Mouse (Mus musculus) heart, embryonic 14.5 days (tissue): ENCODE results near the gene Actl11. TPM values are rescaled to one million over a fixed set of nuclear protein-coding genes. Genes with fewer than 3 reads are reported as not detected.

Experiments used
- ATAC-seq: fragments of 200-750 bp; cut with Nextera tagmentation; 2 replicates; pipeline ENCODE4 v1.8.0; 2017; ENCODE audit warnings: low read depth, moderate TSS enrichment; ENCODE audit not compliant: insufficient number of reproducible peaks, insufficient read depth, low FRiP score
- H3K27ac ChIP-seq, 2 experiments: fragments of 200-500 bp in 1 of 2; fragments of 300-500 bp in 1 of 2; sonication (generic) in 1 of 2; replicated peaks in 1 of 2; 2 replicates each; pipeline ENCODE4 v1.5.1; 2012 to 2014; ENCODE audit warnings: low read depth in 2 of 2, low read length in 2 of 2, control low read depth in 1 of 2, mild to moderate bottlenecking in 1 of 2, mixed read lengths in 1 of 2; ENCODE audit not compliant: control insufficient read depth in 1 of 2, insufficient read depth in 1 of 2
- H3K27me3 ChIP-seq: fragments of 300-500 bp; sonication (generic); 2 replicates; pipeline ENCODE4 v1.6.1; 2014; ENCODE audit warnings: mild to moderate bottlenecking, low read length, control low read depth; ENCODE audit not compliant: control insufficient read depth, insufficient read depth
- H3K36me3 ChIP-seq: fragments of 300-500 bp; sonication (generic); 2 replicates; pipeline ENCODE4 v1.6.1; 2014; ENCODE audit warnings: mild to moderate bottlenecking, control low read depth, low read length, mixed read lengths; ENCODE audit not compliant: control insufficient read depth, insufficient read depth
- H3K4me1 ChIP-seq, 2 experiments: fragments of 200-500 bp in 1 of 2; fragments of 300-500 bp in 1 of 2; sonication (generic) in 1 of 2; 2 replicates each; pipeline ENCODE4 v1.6.1; 2012 to 2014; ENCODE audit warnings: low read length in 2 of 2, control low read depth in 1 of 2, mixed read lengths in 1 of 2; ENCODE audit not compliant: control insufficient read depth in 2 of 2, insufficient read depth in 2 of 2
- H3K4me2 ChIP-seq: fragments of 300-500 bp; sonication (generic); 2 replicates; pipeline ENCODE4 v1.6.1; 2014; ENCODE audit warnings: mild to moderate bottlenecking, low read length
- H3K4me3 ChIP-seq, 2 experiments: fragments of 200-500 bp in 1 of 2; fragments of 300-500 bp in 1 of 2; sonication (generic) in 1 of 2; 2 replicates each; pipeline ENCODE4 v1.5.1; 2012 to 2014; ENCODE audit warnings: low read length in 2 of 2, mild to moderate bottlenecking in 2 of 2, control low read depth in 1 of 2, low read depth in 1 of 2, moderate library complexity in 1 of 2; ENCODE audit not compliant: control insufficient read depth in 1 of 2, insufficient read depth in 1 of 2
- H3K9ac ChIP-seq: fragments of 300-500 bp; sonication (generic); 2 replicates; pipeline ENCODE4 v1.6.1; 2014; ENCODE audit warnings: mild to moderate bottlenecking, low read length
- H3K9me3 ChIP-seq: fragments of 300-500 bp; sonication (generic); 2 replicates; pipeline ENCODE4 v1.6.1; 2016; ENCODE audit warnings: low read length, control low read depth; ENCODE audit not compliant: control insufficient read depth
- WGBS: fragments of 180-500 bp; shearing (Covaris S2); extraction: QIAGEN DNeasy Blood & Tissue Kit; methylation state at CpG from one replicate; pipeline ENCODE4 v1.1.7; 2014; 5-methylcytosine and 5-hydroxymethylcytosine counted together
- polyA plus RNA-seq: library from polyadenylated mRNA; unstranded; fragments of >200 nt; fragmentation: Nextera tagmentation; extraction: Ambion mirVana; gene quantifications from 2 replicates; pipeline ENCODE4 v1.2.1, GENCODE M21; 2014

The Actl11 gene
- polyA plus RNA-seq, 1 experiment from 2014 or later = not detected

DNA sequence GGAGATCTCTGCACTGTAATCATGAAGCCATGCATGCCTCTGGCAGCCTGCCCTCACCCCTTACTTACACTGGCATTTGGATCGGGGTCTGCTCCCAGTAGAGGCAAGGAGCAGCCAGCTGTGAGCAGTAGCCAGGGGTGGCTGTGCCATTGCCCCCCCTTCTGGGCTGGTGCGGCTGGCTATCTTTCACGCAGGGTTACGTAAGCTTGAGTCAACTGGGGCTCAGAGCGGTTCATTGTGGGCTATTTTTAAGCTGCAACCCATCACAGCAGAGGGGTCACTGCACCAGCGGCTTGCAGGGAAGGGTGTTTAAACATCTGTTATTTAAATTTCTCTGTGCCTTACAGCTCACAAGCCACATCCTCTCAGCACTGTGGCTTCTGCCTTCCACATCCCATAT is 4.3 kb upstream of the Actl11 start:
- 19% methylated on average over 6 of the region's 6 CpGs for WGBS
- Histone ChIP-seq H3K9ac (no peak overlapping the region), H3K36me3 (no peaks in the 10 kb centered on the region), H3K27me3 (no peaks in the 10 kb centered on the region), H3K4me1 (peaks cover 25 to 45% of the 10 kb centered on the region in 2 experiments), H3K4me3 (no peak overlapping the region), H3K9me3 (no peaks in the 10 kb centered on the region), H3K27ac (peak overlapping the region in 1 of 2 experiments; percentile 53; a peak in 1 of 4 replicates), H3K4me2 (peak overlapping the region; percentile 12)
- 0 out of 2 replicates have a peak, but pooled peaks have one; percentile 10 for ATAC-seq

- Histone ChIP-seq H3K27me3 (no peaks in the 10 kb centered on the region), H3K4me1 (peaks cover 25 to 46% of the 10 kb centered on the region in 2 experiments), H3K4me2 (no peak overlapping the region), H3K4me3 (no peak overlapping the region), H3K36me3 (no peaks in the 10 kb centered on the region), H3K9ac (no peak overlapping the region), H3K27ac (no peak overlapping the region), H3K9me3 (no peaks in the 10 kb centered on the region)
- whole genome bisulfite sequencing = 43% methylated on average over 3 of the region's 3 CpGs
- ATAC-seq = no peak
These were observed 3.0 kb upstream of the Actl11 start for GRCm38 (mm10) chr9:107925251-107925650.

DNA sequence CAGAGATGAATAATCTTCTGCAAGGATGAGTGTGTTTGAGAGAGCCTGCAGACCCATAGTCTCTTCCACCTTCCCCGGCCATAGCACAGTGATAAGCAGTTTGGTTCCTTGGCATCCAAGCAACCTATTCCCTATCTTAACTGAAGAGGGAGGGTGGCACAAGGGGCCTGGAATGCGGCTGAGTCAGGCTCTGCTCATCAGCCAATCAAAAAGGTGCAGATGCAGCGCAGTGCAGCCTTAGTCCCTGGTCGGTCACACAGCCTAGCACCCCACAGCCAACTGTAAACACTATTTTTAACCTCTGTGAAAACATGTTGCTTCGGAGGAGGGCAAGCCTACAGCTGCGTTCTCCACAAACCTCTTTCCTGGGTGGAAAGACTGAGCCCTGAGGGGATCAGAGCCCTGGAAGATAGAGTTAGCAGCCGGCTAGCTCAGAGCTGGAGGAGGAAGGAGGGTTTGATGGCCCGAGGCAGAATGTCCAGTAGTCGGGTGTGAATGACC is 1.3 kb upstream of the Actl11 start:
- no peak overlapping the region for H3K4me3 ChIP-seq
- 18% methylated on average over 9 of the region's 9 CpGs for WGBS
- ATAC-seq = no peak
- H3K36me3 ChIP-seq = no peaks in the 10 kb centered on the region
- H3K27ac ChIP-seq = peak overlapping the region in 1 of 2 experiments; percentile 19; a peak in 1 of 4 replicates
- H3K4me1 ChIP-seq = peaks cover 25 to 46% of the 10 kb centered on the region in 2 experiments
- peak overlapping the region; percentile 29; the same call in 1 of the 2 replicates for H3K4me2 ChIP-seq
- no peaks in the 10 kb centered on the region for H3K9me3 ChIP-seq
- no peak overlapping the region for H3K9ac ChIP-seq
- H3K27me3 ChIP-seq = no peaks in the 10 kb centered on the region

GRCm38 (mm10) chr9:107927749-107928148 is 520 bp upstream of the Actl11 start:
- Histone ChIP-seq H3K4me3 (no peak overlapping the region), H3K4me1 (peaks cover 25 to 46% of the 10 kb centered on the region in 2 experiments), H3K27ac (no peak overlapping the region), H3K4me2 (no peak overlapping the region), H3K36me3 (no peaks in the 10 kb centered on the region), H3K27me3 (no peaks in the 10 kb centered on the region), H3K9me3 (no peaks in the 10 kb centered on the region), H3K9ac (no peak overlapping the region)
- ATAC-seq = no peak
- WGBS = 60% methylated on average over 5 of the region's 5 CpGs

DNA sequence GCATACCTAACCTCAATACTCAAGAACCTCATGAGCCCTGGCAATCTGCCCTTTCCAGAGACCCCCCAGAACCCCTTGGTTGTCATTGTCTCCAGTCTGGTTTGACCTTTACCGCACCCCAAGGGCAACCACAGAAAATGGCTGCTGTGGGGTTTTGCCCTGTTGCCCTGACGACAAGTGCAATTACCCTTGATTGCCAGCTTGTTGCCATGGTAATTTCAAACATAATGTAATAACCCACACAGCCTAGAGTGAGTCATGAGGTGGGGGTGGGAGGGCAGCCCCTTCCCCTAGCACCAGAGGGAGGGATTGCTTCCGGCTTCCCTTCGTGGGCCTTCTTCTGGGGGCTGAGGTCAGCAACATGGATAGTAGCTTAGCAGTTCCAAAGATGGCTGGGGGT is 4.0 kb downstream of the Actl11 start:
- H3K4me2 ChIP-seq = no peak overlapping the region
- ATAC-seq = no peak
- no peak overlapping the region for H3K27ac ChIP-seq
- no peak overlapping the region for H3K9ac ChIP-seq
- no peaks in the 10 kb centered on the region for H3K9me3 ChIP-seq
- H3K36me3 ChIP-seq = no peaks in the 10 kb centered on the region
- H3K4me3 ChIP-seq = no peak overlapping the region
- WGBS = 73% methylated on average over 4 of the region's 4 CpGs
- peaks cover 12 to 31% of the 10 kb centered on the region in 2 experiments; a peak in 3 of 4 replicates for H3K4me1 ChIP-seq
- peaks cover 34% of the 10 kb centered on the region for H3K27me3 ChIP-seq

DNA sequence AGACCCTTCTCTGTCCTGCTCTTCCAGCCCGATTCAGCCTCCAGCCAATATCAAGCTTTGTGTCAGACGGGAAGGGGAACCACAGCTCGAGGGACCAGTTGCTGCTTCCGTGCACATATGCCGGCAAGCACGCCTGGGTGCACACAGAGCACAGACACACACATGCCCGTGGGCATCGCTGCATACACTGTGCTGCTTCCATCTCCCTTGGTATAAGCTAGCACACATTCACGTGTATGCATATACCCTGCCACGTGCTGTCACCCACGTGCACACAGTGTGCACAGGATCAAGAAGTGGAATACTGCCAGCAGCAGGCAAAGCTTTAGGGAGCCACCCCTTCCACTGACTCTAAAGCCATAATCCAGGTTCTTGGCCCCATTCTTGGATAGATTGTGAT is 5.9 kb downstream of the Actl11 start:
- 81% methylated on average over 11 of the region's 11 CpGs for WGBS
- no peaks in the 10 kb centered on the region for H3K9me3 ChIP-seq

GRCm38 (mm10) chr9:107935374-107935773 is 7.1 kb downstream of the Actl11 start, which contains the start of gene Camkv:
Camkv (plus strand) TSS chr9:107935674.
- Histone ChIP-seq H3K27ac (no peak within 1 kb of the TSS), H3K9me3 (no peaks in the 10 kb centered on the region), H3K4me1 (peaks cover 0 to 13% of the 10 kb centered on the region in 2 experiments; a peak in 2 of 4 replicates), H3K27me3 (peaks cover 47% of the 10 kb centered on the region), H3K9ac (peak within 1 kb of the TSS; percentile 68), H3K4me2 (peak within 1 kb of the TSS; percentile 90), H3K4me3 (peak within 1 kb of the TSS; percentile 42 to 49), H3K36me3 (no peaks in the 10 kb centered on the region)
- 17% methylated on average over 3 of the region's 3 CpGs for WGBS
- no peak for ATAC-seq

More for the DNA sequence above, 5.9 kb downstream of the Actl11 start:
- H3K27ac ChIP-seq = no peak overlapping the region
- no peak overlapping the region for H3K9ac ChIP-seq
- no peak overlapping the region for H3K4me3 ChIP-seq
- no peaks in the 10 kb centered on the region for H3K36me3 ChIP-seq
- no peak overlapping the region for H3K4me2 ChIP-seq
- peaks cover 47% of the 10 kb centered on the region for H3K27me3 ChIP-seq
- ATAC-seq = no peak
- peaks cover 0 to 13% of the 10 kb centered on the region in 2 experiments; a peak in 2 of 4 replicates for H3K4me1 ChIP-seq

DNA sequence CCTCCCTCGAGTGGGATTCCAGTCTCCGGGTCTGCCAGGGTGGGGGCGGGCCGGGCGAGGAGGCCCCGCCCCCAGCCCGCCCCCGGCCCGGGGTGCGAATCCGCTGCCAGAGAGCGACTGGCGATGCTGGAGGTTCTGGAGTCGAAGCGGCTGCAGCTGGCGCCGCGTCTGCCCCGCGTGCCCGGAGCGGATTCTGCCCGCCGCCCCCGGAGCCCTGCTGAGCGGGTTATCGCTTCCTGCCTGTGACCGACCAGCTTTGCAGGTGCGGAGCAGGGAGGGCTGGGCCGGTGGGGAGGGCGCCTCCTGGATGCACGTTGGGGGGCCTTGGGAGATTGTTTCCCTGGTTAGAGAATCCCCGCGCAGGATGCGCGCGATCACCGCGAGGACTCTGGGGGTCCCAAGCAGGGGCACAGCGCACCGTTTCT is 7.5 kb downstream of the Actl11 start:
- Histone ChIP-seq H3K4me1 (peaks cover 0 to 13% of the 10 kb centered on the region in 2 experiments; a peak in 2 of 4 replicates), H3K36me3 (no peaks in the 10 kb centered on the region), H3K27me3 (peaks cover 47% of the 10 kb centered on the region), H3K4me3 (peak overlapping the region; percentile 42 to 49), H3K9ac (peak overlapping the region; percentile 68), H3K4me2 (peak overlapping the region; percentile 90), H3K27ac (no peak overlapping the region), H3K9me3 (no peaks in the 10 kb centered on the region)
- WGBS = 1% methylated on average over 41 of the region's 41 CpGs
- ATAC-seq = no peak
